Mouse (Mus musculus) gonadal fat pad, adult 2 months (tissue): ENCODE data around the gene Cog5. TPM values are rescaled to one million over a fixed set of nuclear protein-coding genes. Genes with fewer than 3 reads are reported as not detected.

Experiments used
- DNase-seq: peaks from one replicate; pipeline ENCODE4 v3.0.0-alpha.2; 2012; ENCODE audit warnings: low read depth
- polyA plus RNA-seq: library from polyadenylated mRNA; depleted of rRNA; stranded (reverse); fragments of >200 nt; gene quantifications from 2 replicates; pipeline ENCODE4 v1.2.3, GENCODE M21; 2012

Gene Cog5
- polyA plus RNA-seq, 1 experiment, result 25.6 TPM

- DNase-seq, result no peak
Observed at GRCm38 (mm10) chr12:31709665-31710064, 55.0 kb downstream of the Cog5 start.

GRCm38 (mm10) chr12:31712233-31712632 lies 57.6 kb downstream of the Cog5 start:
- DNase-seq, result no peak

GRCm38 (mm10) chr12:31712727-31713126 lies 58.1 kb downstream of the Cog5 start:
- DNase-seq, result no peak

GRCm38 (mm10) chr12:31713600-31713999 lies 58.9 kb downstream of the Cog5 start, which contains the start of gene Gpr22:
TSS of gene Gpr22 (minus strand) at chr12:31713947.
- no peak for DNase-seq

- DNase-seq, result no peak
Observed at GRCm38 (mm10) chr12:31714070-31714469, 59.4 kb downstream of the Cog5 start.

- no peak for DNase-seq
Observed at GRCm38 (mm10) chr12:31719586-31720275, 65.1 kb downstream of the Cog5 start.

GRCm38 (mm10) chr12:31724576-31724975 lies 69.9 kb downstream of the Cog5 start:
- DNase-seq, result no peak

- DNase-seq, result no peak
Observed at GRCm38 (mm10) chr12:31725511-31726275, 71.0 kb downstream of the Cog5 start.

- no peak for DNase-seq
Observed at GRCm38 (mm10) chr12:31726707-31727106, 72.0 kb downstream of the Cog5 start.

- no peak for DNase-seq
Observed at GRCm38 (mm10) chr12:31730126-31730525, 75.5 kb downstream of the Cog5 start.

- DNase-seq, result no peak
Observed at GRCm38 (mm10) chr12:31734616-31735015, 79.9 kb downstream of the Cog5 start.

GRCm38 (mm10) chr12:31747301-31747700 lies 92.6 kb downstream of the Cog5 start:
- no peak for DNase-seq

GRCm38 (mm10) chr12:31749846-31750245 lies 95.2 kb downstream of the Cog5 start:
- DNase-seq, result no peak

GRCm38 (mm10) chr12:31754465-31754864 lies 99.8 kb downstream of the Cog5 start:
- no peak for DNase-seq

GRCm38 (mm10) chr12:31755885-31756755 lies 101.5 kb downstream of the Cog5 start:
- DNase-seq, result no peak

- no peak for DNase-seq
Observed at GRCm38 (mm10) chr12:31773612-31774011, 118.9 kb downstream of the Cog5 start.

- DNase-seq, result no peak
Observed at GRCm38 (mm10) chr12:31784291-31784690, 129.6 kb downstream of the Cog5 start.

- no peak for DNase-seq
Observed at GRCm38 (mm10) chr12:31788530-31788929, 133.9 kb downstream of the Cog5 start.

- DNase-seq, result no peak
Observed at GRCm38 (mm10) chr12:31806410-31807154, 151.9 kb downstream of the Cog5 start.

- DNase-seq, result peak; percentile 81
Observed at GRCm38 (mm10) chr12:31818051-31818461, 163.4 kb downstream of the Cog5 start.

GRCm38 (mm10) chr12:31819096-31819495 lies 164.4 kb downstream of the Cog5 start:
- DNase-seq, result no peak
